Mouse (Mus musculus) G1E (cell line): Measurements from ENCODE around the gene Atxn7l2.

ENCODE experiments used
- CTCF ChIP-seq: IDR thresholded peaks from 2 replicates; pipeline ENCODE4 v1.5.1; 2012; ENCODE audit warnings: low read depth, low read length, inconsistent platforms, mixed read lengths
- GATA1 ChIP-seq: IDR thresholded peaks from 2 replicates; pipeline ENCODE4 v1.6.1; 2012; ENCODE audit warnings: borderline replicate concordance, low read length, inconsistent platforms, mixed read lengths
- GATA2 ChIP-seq: IDR thresholded peaks from 2 replicates; pipeline ENCODE4 v1.6.1; 2012; ENCODE audit warnings: low read depth, low read length, inconsistent platforms, borderline replicate concordance

- TF ChIP-seq CTCF (no peak), GATA1 (no peak), GATA2 (no peak)
These were observed 3.9 kb downstream of the Atxn7l2 start for GRCm38 (mm10) chr3:108206731-108207375.
